Mouse (Mus musculus): ENCODE results near the gene Nsd2. TPM values are rescaled to one million over a fixed set of nuclear protein-coding genes. Genes with fewer than 3 reads are reported as not detected.

Nsd2 gene
- polyA plus RNA-seq (2017; shearing (Covaris generic)): 10 to 100 TPM; 25.6 to 46.5 TPM

GRCm38 (mm10) chr5:33819876-33820732 lies at the start of gene Nsd2:
TSS of gene Nsd2 (plus strand) at chr5:33820725.

DNA sequence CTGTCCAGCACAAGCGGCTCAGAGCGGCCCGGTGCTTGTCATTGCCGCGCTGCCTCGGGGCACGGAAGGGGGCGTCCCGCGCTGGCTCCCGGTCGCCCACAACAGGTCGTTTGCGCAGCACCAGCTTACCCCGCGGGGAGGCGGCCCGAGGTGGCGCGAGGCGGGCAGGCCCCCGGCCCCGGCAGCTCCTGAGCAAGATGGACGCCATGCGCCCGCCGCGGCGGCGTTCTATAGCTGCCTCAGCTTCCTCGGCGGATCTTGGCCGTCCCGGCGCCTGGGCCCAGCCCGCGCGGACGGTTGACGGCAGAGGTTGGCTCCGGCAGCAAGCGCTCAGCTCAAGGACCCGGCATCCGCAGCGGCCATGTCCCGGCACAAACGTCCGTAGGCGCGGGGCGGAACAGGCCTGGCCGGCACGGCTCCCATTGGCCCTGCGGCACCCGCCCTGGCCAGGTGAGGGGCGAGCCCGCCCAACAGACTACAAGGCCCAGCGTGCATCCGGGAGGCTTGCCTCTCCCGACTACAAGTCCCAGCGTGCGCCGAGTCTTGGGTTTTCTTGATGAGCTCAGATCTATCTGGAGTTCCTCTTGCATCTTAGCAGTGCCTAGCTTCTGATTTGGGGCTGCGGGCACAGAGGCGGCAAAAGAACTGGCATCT lies 38.1 kb upstream of the Nsd2 start, which contains the start of gene Letm1:
Gene Letm1 (minus strand): TSS at position 473 of the 654 bp plus-strand sequence.

DNA sequence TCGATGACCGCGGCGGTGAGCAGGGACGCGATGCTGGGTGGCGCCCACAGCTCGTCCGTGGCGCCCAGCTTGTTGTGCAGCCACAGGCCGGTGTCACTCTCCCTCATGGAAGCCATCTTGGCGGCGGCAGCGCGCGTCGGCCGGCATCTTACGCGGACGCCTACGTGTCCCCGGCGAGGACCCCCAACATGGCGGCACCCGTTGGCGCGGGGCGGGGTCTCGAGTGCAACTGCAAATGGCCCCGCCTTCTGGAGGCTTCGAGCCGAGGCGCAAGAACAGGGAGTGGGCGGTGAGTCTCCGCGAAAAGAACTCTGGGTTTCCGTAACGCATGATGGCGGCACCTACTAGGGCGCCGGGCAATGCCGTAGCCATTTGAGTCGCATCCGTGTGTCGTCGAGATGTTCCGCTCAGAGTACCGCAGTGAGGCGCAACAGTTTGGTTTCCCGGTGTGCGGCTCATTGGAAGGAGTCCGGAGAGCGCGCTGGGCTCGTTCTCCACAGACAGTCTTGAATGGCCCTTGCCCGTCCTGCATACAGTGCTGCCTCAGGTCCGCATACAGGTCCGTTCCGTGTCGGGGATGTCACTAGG lies 115.7 kb downstream of the Nsd2 start, which contains the start of gene Nelfa:
Gene Nelfa (minus strand): TSS at position 294 of the 588 bp plus-strand sequence.

Other genes starting within 250 kb of the Nsd2 start
- 10 to 100 TPM; 60.2 to 84.9 TPM for gene Fam53a, start 191.1 kb upstream of the Nsd2 start, polyA plus RNA-seq (2017; shearing (Covaris generic))
- gene Gm9903, start 190.8 kb upstream of the Nsd2 start, polyA plus RNA-seq (2017; shearing (Covaris generic)): under 1 TPM; 0.54 to 0.77 TPM
- gene Slbp, start 168.2 kb upstream of the Nsd2 start, polyA plus RNA-seq (2017; shearing (Covaris generic)): 100 to 1,000 TPM; 164 to 198 TPM
- 10 to 100 TPM; 35.8 to 40.0 TPM for gene Tacc3, start 162.6 kb upstream of the Nsd2 start, polyA plus RNA-seq (2017; shearing (Covaris generic))
- 10 to 100 TPM; 23.5 to 23.7 TPM for gene Tmem129, start 162.3 kb upstream of the Nsd2 start, polyA plus RNA-seq (2017; shearing (Covaris generic))
- gene Fgfr3, start 99.1 kb upstream of the Nsd2 start, polyA plus RNA-seq (2017; shearing (Covaris generic)): under 1 TPM in 1 of 2 experiments, not detected in 1; 0.45 TPM
- 100 to 1,000 TPM in 1 of 2 experiments, 10 to 100 TPM in 1; 90.6 to 116 TPM for gene Letm1, start 37.9 kb upstream of the Nsd2 start, polyA plus RNA-seq (2017; shearing (Covaris generic))
- gene Nelfa, start 115.7 kb downstream of the Nsd2 start, polyA plus RNA-seq (2017; shearing (Covaris generic)): 10 to 100 TPM; 34.7 to 46.6 TPM
- under 1 TPM in 1 of 2 experiments, not detected in 1; 0.43 TPM for gene Gm1673, start 162.7 kb downstream of the Nsd2 start, polyA plus RNA-seq (2017; shearing (Covaris generic))
- gene Nat8l, start 175.3 kb downstream of the Nsd2 start, polyA plus RNA-seq (2017; shearing (Covaris generic)): not detected